Mouse (Mus musculus): ENCODE measurements around the gene Aip.
"Not testable (repeated sequence)": the region's sequence is repeated elsewhere in the genome, so short reads cannot be mapped to it uniquely, and the experiment has no call there.

Aip gene

DNA sequence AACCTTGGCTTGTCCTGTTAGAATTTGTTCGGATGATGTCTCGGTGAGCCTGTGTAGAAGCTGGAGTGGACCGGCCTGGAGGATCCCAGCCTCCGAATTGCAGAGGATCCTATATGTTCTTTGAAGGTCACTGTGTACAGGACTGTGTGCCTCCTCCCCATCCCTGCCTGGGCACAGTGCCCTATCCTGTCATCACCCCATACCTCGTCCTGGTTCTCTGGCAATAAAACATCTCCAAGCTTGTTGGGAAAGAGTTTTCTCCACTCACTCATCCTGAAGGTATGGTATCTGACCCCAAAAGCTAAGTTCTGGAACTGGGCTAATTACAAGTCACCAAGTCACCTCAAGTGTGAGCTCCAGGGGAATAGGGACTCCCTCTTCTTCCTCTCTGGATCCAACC lies 38.6 kb downstream of the Aip start:
- DNase-seq = no peak

DNA sequence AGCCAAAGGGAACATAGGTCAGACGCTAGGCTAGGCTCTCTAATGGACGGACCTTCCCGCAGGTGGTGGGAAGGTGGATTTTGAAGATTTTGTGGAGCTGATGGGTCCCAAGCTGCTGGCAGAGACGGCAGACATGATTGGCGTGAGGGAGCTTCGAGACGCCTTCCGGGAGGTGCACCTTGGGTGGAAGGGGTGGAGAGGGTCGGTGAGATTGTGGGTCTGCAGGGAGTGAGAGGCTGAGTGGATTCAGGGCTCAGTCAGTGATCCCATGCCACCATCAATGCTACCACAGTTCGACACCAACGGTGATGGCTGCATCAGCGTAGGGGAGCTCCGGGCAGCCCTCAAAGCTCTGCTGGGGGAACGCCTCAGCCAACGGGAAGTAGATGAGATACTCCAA lies 39.5 kb downstream of the Aip start:
- no peak for DNase-seq

DNA sequence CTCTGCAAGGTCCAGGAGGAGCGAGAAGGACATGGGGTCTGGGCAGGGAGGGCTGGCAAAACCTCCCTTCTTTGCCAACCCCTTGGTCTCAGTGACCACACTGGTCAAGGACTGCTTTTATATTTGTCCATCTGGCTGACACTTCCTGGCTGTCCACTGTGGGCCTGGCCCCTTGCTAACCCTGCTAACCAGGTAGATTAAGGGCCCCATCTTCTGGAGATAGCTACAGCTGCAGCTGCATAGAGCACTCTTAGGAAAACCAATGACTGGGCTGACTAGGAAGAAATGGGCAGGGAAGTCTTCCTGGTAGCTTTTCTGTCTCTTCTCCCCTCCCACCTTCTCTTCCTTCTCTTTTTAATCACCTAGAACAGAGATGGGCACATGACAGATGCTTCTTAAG lies 40.7 kb downstream of the Aip start:
- DNase-seq = no peak

GRCm38 (mm10) chr19:4083826-4084225 lies 41.8 kb downstream of the Aip start:
- no peak for DNase-seq

DNA sequence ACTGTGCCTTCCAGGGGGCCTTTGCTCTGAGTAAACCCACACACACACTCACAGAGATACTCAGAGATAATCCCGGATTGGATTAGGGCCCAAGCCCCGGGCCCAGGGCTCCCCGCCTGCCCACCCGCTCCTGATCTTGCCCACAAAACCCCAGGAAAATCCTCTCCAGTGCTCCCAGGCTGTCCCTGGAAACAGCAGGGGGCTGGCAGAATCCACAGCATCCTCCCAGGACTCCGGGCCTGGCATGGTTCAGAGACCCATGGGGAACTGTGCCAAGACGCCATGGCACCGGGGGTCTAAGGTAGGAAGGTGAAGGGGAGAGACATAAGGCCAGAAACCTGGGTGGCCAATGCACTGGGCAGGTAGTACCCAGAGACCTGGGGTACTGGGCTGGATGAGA lies 42.3 kb downstream of the Aip start:
- no peak for DNase-seq

DNA sequence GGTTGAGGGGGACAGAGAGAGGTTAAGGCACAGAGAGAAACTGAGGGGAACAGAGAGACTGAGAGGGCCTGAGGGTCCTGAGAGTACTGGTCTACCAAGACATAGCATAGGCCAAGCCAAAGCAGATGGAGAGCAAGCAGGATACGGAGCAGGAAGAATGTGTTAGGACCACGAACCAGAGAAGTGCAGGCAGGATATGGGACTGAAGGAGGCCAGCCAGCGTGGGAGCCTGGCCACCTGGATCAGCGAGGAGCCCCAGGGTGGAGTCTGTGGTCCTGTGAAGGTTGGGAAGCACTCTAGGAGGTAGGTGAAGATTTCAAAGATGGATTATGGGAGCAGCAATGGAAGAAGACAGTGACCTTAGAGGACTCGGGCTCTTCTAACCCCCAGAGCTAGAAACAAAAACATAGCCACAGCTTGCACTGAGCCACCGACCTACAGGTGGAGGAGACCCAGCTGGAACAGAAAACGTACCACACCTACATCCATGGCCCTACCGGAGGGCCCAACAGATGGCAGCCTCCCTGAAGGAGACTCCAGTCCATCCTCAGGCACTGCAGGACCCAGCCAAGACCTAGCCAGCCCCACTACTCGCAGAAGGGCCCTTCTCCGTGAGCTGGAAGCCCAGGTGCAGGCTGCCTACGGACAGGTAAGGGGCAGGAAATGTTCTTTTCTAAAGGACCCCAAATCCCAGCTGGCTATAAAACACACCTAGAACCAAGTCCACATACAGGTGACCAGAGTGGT lies 43.3 kb downstream of the Aip start:
- DNase-seq = no peak

- DNase-seq = no peak
These were observed 44.3 kb downstream of the Aip start, which contains the start of gene Cabp2 for GRCm38 (mm10) chr19:4081394-4081793. Cabp2 (plus strand) TSS chr19:4081578.

- DNase-seq = no peak
These were observed 45.1 kb downstream of the Aip start for GRCm38 (mm10) chr19:4080511-4081009.

GRCm38 (mm10) chr19:4079594-4079993 lies 46.1 kb downstream of the Aip start:
- no peak for DNase-seq

DNA sequence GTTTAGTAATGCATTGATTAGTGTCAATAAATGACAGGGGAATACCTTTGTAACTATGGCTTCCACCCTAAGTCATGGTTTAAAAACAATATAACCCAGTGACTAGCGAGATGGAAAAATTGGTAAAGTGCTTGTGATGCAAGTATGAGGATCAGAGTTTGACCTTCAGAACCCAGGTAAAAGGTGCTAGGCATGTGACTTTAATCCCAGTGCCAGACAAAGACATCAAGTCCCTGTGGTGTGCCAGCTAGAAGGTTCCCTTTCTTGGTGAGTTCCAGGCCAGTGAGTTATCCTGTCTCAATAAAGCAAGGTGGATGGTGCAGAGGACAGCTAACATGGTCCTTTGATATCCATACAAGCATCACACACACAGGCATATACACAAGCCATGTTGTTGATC lies 50.1 kb downstream of the Aip start:
- DNase-seq = no peak

GRCm38 (mm10) chr19:4072706-4073424 lies 52.8 kb downstream of the Aip start:
- DNase-seq = no peak

DNA sequence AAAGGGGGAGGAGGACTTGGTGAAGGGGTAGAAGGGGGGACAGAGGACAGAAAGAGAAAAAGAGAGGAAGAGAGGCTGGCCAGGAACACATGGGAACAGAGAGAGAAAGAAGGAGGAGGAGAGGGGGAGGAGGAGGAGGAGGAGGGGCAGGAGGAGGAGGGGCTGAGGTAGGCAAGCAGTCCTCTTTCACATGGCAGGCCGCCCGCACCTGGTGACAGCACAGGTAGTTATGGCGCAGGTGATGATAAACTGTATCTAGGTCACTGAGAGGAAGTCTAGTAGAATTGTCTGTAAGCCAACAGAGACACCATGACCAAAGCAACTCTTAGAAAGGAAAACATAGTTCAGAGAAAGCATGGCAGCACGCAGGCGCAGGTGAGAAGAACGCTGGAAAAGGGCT lies 54.3 kb downstream of the Aip start:
- DNase-seq = no peak

GRCm38 (mm10) chr19:4070756-4071155 lies 54.9 kb downstream of the Aip start:
- no peak for DNase-seq

DNA sequence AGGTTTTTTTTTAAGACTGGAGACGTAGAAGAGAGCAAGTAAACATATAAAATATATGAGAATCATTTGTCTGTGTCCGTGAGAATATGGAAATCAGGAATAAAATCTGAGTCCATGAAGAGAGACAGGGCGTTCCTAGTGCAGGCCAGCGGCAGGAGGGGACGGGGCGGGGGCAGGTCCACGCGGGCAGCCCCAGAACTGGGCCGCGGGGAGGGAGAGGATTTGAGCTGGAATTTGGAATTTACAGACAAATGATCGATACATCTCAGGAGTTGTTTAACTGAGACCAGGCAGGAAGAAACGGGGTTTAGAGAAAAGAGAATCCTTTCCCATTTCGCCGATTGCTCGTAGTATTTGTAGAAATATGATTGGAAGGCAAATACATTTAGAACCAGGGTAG lies 55.3 kb downstream of the Aip start:
- no peak for DNase-seq

- no peak for DNase-seq
These were observed 56.8 kb downstream of the Aip start for GRCm38 (mm10) chr19:4068717-4069410.

GRCm38 (mm10) chr19:4068242-4068641 lies 57.4 kb downstream of the Aip start:
- not testable (repeated sequence) for DNase-seq

GRCm38 (mm10) chr19:4066877-4067276 lies 58.8 kb downstream of the Aip start:
- no peak for DNase-seq

- no peak for DNase-seq
These were observed 59.4 kb downstream of the Aip start for GRCm38 (mm10) chr19:4066280-4066679.

DNA sequence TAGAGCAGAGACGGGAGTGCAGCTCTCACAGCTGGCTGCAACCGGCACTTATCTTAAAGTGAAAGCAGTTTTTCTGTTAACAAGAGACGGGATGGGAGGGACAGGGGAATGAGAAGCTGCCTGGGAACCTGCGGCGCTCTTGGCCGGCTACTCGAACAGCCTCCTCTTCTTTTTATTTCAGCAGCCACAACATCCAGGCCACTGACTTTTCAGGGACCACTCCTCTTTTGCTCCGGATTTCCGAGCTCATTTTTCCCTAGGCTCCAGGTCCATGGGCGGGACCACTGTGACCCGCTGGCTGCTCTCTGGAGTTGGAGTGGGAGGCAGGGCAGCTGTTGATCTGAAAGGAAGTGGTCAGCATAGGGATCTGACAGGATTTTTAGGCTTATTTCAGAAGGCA lies 61.2 kb downstream of the Aip start:
- not testable (repeated sequence) for DNase-seq

Measured in lung, postnatal 10 days (tissue).